Mouse (Mus musculus) midbrain, postnatal 0 days (tissue): ENCODE measurements at regions not wholly inside any gene's neighbourhood (a gene's known extent, or its start where the extent isn't known, plus 50 kb on each side); places are given as distances from the start of the nearest gene placed in this dataset.

Source experiments
- ATAC-seq: fragments of 200-750 bp; cut with Nextera tagmentation; 2 replicates; pipeline ENCODE4 v1.8.0; 2017; ENCODE audit warnings: moderate number of reproducible peaks, mild to moderate bottlenecking, moderate TSS enrichment, moderate library complexity; ENCODE audit not compliant: low FRiP score
- DNase-seq: peaks from one replicate; pipeline ENCODE4 v3.0.0-alpha.2; 2015; ENCODE audit warnings: low spot score
- H3K27ac ChIP-seq: fragments of 300-500 bp; sonication (generic); 2 replicates; pipeline ENCODE4 v1.5.1; 2014; ENCODE audit warnings: low read depth, mild to moderate bottlenecking, low read length, mixed read lengths
- H3K27me3 ChIP-seq: fragments of 300-500 bp; sonication (generic); 2 replicates; pipeline ENCODE4 v1.6.1; 2014; ENCODE audit warnings: low read length, control low read depth, mixed read lengths; ENCODE audit not compliant: insufficient read depth
- H3K36me3 ChIP-seq: fragments of 300-500 bp; sonication (generic); 2 replicates; pipeline ENCODE4 v1.6.1; 2014; ENCODE audit warnings: low read length, control low read depth, mixed read lengths; ENCODE audit not compliant: insufficient read depth
- H3K4me1 ChIP-seq: fragments of 300-500 bp; sonication (generic); 2 replicates; pipeline ENCODE4 v1.6.1; 2014; ENCODE audit warnings: mild to moderate bottlenecking, control low read depth, antibody characterized with exemption, low read length, mixed read lengths; ENCODE audit not compliant: insufficient read depth
- H3K4me2 ChIP-seq: fragments of 300-500 bp; sonication (generic); 2 replicates; pipeline ENCODE4 v1.6.1; 2014; ENCODE audit warnings: low read depth, mild to moderate bottlenecking, low read length, mixed read lengths; ENCODE audit not compliant: poor library complexity, severe bottlenecking
- H3K4me3 ChIP-seq: fragments of 300-500 bp; sonication (generic); 2 replicates; pipeline ENCODE4 v1.5.1; 2014; ENCODE audit warnings: low read depth, mild to moderate bottlenecking, low read length, moderate library complexity
- H3K9ac ChIP-seq: fragments of 300-500 bp; sonication (generic); replicated peaks from 2 replicates; pipeline ENCODE4 v1.6.1; 2014; ENCODE audit warnings: mild to moderate bottlenecking, low read length, moderate library complexity, mixed read lengths; ENCODE audit not compliant: poor library complexity, severe bottlenecking
- H3K9me3 ChIP-seq: fragments of 300-500 bp; sonication (generic); 2 replicates; pipeline ENCODE4 v1.6.1; 2016; ENCODE audit warnings: low read length, control low read depth
- CTCF ChIP-seq: IDR thresholded peaks from 2 replicates; pipeline ENCODE4 v1.5.1; 2016; ENCODE audit warnings: antibody characterized with exemption, mild to moderate bottlenecking
- WGBS: fragments of 180-500 bp; shearing (Covaris S2); extraction: QIAGEN DNeasy Blood & Tissue Kit; methylation state at CpG from one replicate; pipeline ENCODE4 v1.1.7; 2014; 5-methylcytosine and 5-hydroxymethylcytosine counted together

- no peak for TF ChIP-seq CTCF
- ATAC-seq: no peak
- no peak overlapping the region for H3K4me2 ChIP-seq
- no peaks in the 10 kb centered on the region for H3K4me1 ChIP-seq
- no peaks in the 10 kb centered on the region for H3K9me3 ChIP-seq
- H3K9ac ChIP-seq: no peak overlapping the region
- H3K27me3 ChIP-seq: no peaks in the 10 kb centered on the region
- H3K27ac ChIP-seq: no peak overlapping the region
- H3K4me3 ChIP-seq: no peak overlapping the region
- no peaks in the 10 kb centered on the region for H3K36me3 ChIP-seq
- DNase-seq: peak; percentile 12
- WGBS: 59% methylated on average over 2 of the region's 2 CpGs
These were observed 180.2 kb upstream of the Nwd2 start for GRCm38 (mm10) chr5:63468526-63469268.

DNA sequence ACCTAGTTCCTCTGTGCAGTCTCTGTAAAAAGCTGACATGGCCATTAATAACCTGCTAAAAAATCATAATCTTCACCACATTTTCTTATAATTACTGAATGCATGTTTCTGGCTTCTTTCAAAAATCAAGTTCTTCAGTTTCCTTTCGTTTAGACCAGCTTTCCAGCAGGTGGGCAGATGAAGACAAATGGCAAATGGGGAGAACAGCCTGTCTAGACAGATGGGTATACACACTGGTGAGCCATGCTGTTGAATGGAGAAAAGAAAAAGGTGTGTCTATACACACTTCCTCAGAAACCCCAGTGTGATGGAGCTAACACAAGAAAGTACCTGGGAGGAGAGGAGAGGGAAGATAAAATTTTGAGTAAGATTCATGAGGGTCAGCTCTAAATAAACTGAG lies 179.2 kb upstream of the Nwd2 start:
- DNase-seq (no peak), ATAC-seq (no peak)
- Histone ChIP-seq H3K36me3 (no peaks in the 10 kb centered on the region), H3K9me3 (no peaks in the 10 kb centered on the region), H3K4me1 (no peaks in the 10 kb centered on the region), H3K4me3 (no peak overlapping the region), H3K27me3 (no peaks in the 10 kb centered on the region), H3K27ac (no peak overlapping the region), H3K9ac (no peak overlapping the region), H3K4me2 (no peak overlapping the region)
- no peak for TF ChIP-seq CTCF
- WGBS: 57% methylated on average over 1 of the region's 1 CpGs

DNA sequence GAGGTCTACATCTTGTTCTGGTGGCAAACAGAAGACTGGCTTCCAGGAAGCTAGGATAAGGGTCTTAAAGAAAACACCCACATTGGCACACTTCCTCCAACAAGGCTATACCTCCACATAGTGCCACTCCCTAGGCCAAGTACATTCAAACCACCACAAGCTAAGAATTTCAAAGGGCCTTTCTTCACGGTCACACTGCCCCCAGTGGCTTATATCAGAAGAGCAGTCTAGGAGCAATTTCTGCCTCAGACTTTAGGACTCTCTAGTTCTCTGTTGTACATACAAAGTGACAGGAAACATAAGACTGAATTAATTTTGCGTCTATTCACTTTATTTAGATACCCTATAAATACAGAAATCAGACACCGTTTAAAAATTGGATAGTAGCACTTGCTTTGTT lies 175.7 kb upstream of the Nwd2 start:
- ATAC-seq: no peak
- Histone ChIP-seq H3K4me3 (no peak overlapping the region), H3K27me3 (no peaks in the 10 kb centered on the region), H3K9me3 (no peaks in the 10 kb centered on the region), H3K36me3 (no peaks in the 10 kb centered on the region), H3K27ac (no peak overlapping the region), H3K9ac (no peak overlapping the region), H3K4me1 (no peaks in the 10 kb centered on the region), H3K4me2 (no peak overlapping the region)
- TF ChIP-seq CTCF: peak; percentile 29; the same call in 1 of the 2 replicates
- 80% methylated on average over 3 of the region's 3 CpGs for WGBS
- DNase-seq: no peak

GRCm38 (mm10) chr5:63476240-63476973 lies 172.5 kb upstream of the Nwd2 start:
- no peak overlapping the region for H3K4me2 ChIP-seq
- WGBS: 54% methylated on average over 2 of the region's 2 CpGs
- no peak for DNase-seq
- no peak overlapping the region for H3K4me3 ChIP-seq
- H3K4me1 ChIP-seq: no peaks in the 10 kb centered on the region
- no peaks in the 10 kb centered on the region for H3K36me3 ChIP-seq
- H3K9me3 ChIP-seq: no peaks in the 10 kb centered on the region
- no peaks in the 10 kb centered on the region for H3K27me3 ChIP-seq
- no peak overlapping the region for H3K27ac ChIP-seq
- H3K9ac ChIP-seq: no peak overlapping the region
- no peak for ATAC-seq
- TF ChIP-seq CTCF: no peak

DNA sequence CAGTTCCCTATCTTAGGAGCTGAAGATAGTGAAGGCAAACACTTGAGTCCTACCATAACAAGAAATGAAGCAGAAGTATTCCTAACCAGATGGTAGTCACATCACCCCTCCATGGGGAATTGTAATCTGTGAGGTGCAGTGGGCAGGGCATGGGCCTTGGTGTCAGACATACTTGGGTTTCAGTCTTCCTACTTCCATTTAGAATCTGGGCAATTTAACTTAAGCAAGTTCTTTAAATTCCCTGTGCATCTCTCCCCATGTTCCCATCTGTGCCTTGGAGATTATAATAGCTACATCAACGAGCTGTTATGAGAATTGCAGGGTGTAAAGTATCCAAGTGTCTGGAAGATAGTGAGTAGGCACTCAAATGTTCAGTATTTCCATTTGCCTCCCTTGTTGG lies 149.9 kb upstream of the Nwd2 start:
- Histone ChIP-seq H3K9ac (no peak overlapping the region), H3K27ac (no peak overlapping the region), H3K4me1 (no peaks in the 10 kb centered on the region), H3K4me2 (no peak overlapping the region), H3K4me3 (no peak overlapping the region), H3K27me3 (no peaks in the 10 kb centered on the region), H3K9me3 (no peaks in the 10 kb centered on the region), H3K36me3 (no peaks in the 10 kb centered on the region)
- no peak for TF ChIP-seq CTCF
- ATAC-seq (no peak), DNase-seq (no peak)
- 55% methylated on average over 1 of the region's 1 CpGs for WGBS
